Mouse (Mus musculus) yolk sac, embryonic 10.5 days (tissue): Measurements from ENCODE around the gene Rims3.

ENCODE experiments used
- DNase-seq: peaks from one replicate; pipeline ENCODE4 v3.0.0-alpha.2; 2017; ENCODE audit warnings: low spot score

Rims3 gene

GRCm38 (mm10) chr4:120850946-120851345, 3.7 kb upstream of the Rims3 start:
- DNase-seq = peak; percentile 47

- DNase-seq = no peak
Observed at GRCm38 (mm10) chr4:120855360-120856060, 894 bp downstream of the Rims3 start.

- DNase-seq = no peak
Observed at GRCm38 (mm10) chr4:120856376-120856775, 1.8 kb downstream of the Rims3 start.

GRCm38 (mm10) chr4:120859865-120860264, 5.2 kb downstream of the Rims3 start:
- DNase-seq = no peak

GRCm38 (mm10) chr4:120866211-120866610, 11.6 kb downstream of the Rims3 start:
- DNase-seq = peak; percentile 65

DNA sequence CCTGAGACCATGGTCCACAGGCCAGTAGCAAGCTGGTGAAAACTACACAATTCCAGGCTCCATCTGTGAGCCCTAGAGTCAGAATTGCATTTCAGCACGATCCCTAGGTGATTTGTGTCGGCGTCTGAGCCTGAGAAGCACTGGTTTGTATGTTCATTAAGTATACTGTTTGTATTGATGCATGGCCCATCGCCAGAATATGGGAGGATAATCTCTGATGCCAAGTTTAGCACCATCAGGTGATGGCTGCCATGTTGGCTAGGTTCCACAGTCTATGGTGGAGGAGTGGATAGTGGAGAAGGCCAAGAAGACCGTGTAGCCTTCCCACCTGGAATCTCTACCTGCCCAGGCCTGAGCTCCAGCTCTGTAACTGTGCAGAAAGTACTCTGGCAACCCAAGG, 13.6 kb downstream of the Rims3 start:
- DNase-seq = no peak

DNA sequence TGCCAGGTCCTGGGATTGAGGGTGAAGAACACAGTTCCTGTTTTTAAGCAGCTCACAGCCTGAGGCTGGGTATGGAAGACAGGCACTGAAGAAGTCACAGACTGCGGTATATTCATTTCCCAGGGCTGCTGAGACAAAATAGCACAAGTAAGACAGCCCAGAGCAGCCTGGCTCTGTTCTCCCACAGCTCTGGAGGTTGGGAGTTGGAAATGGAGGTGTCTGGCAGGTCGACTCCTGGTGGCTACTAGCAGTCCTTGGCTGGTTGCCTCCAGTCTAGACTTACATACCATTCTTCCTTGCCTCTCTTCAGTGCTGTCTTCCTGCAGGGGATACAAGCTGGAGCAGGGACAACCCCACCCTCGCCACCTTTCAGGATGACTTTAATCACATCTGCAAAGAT, 14.4 kb downstream of the Rims3 start:
- no peak for DNase-seq

DNA sequence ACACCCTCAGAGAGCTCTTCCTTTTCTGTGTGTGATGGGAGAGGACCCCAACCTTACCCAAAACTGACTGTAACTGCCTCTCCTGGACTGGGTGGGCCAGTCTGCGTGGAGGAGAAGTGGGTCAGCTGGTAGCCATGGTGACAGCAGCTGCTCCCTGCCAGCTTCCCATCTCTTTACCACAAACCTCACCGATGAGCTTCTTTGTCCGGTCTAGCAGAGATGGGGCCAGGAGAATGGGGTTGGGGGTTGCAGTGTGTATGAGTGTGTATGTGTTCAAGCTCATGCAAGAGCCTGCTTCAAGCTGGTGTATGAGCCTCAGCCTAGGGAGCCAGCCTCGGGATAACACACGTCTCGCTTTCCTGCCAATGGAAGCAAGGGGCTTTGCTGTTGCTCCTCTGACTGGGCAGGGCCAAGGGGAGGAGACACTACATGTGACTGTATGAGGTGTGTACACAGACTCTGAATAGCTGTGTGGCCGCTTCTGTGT, 15.7 kb downstream of the Rims3 start:
- DNase-seq = no peak

GRCm38 (mm10) chr4:120875961-120876360, 21.3 kb downstream of the Rims3 start:
- DNase-seq = no peak

- no peak for DNase-seq
Observed at GRCm38 (mm10) chr4:120878728-120879127, 24.1 kb downstream of the Rims3 start.

GRCm38 (mm10) chr4:120879386-120879785, 24.8 kb downstream of the Rims3 start:
- no peak for DNase-seq

DNA sequence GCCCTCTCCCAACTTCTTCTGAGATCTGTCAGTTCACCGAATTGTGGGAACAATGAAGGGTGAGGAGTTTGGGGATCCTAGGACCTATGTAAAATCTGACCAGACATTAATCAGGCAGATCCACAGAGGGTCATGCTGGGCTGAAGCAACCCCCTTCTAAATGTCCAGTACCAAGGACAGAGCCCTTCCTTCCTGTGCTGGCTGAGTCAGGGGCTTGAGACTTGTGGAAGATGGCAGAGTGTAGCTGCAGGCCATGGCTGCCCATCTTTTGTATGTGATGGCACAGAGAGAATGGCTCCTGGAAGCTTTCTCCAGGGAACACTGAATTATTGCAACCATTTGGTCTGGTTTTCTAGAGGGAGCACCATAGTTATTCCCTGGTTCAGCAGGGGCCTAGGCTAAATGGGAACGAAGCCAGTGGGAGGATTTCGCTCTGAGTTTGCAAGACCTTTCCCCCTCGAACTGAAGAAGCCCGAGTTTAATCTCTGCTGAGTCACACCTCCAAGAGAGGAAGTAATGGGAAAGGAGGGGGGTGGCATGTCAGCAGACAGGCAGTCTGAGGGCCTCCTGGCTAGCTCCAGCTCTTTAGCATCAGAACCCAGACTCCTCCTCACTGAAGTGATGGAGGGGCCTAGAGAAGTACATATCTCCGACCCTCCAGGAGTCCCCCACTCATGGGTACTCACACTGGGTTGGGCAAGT, 26.3 kb downstream of the Rims3 start:
- DNase-seq = no peak

DNA sequence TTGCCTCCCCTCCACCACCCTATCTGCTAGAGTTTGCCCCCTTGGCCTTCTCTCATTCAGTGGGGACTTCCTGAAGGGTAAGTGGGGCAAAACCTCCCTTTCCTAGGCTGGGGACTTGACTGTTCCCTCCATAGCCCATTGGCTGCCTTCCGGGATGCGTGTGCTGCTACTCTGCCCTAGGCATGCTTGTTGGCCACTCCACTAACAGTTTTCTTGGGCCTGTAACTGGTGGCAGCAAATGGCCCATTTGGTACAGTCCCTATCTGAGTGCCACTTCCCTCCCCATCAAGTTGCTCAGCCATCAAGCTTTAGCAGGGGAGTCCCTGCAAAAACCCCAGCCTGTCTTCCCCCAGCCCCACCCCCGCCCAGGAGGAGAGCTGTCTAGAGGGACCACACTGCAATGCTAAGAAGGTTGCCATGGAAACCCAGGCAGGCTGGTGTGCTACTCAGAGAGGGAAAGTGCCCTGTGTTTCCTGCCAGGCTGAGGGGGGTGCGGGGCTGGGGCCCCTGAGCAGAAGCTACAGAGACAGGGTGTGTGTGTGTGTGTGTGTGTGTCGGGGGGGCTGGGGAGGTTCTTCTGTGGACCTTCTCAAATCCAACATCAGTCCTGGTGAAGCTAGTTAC, 27.5 kb downstream of the Rims3 start:
- DNase-seq = no peak

DNA sequence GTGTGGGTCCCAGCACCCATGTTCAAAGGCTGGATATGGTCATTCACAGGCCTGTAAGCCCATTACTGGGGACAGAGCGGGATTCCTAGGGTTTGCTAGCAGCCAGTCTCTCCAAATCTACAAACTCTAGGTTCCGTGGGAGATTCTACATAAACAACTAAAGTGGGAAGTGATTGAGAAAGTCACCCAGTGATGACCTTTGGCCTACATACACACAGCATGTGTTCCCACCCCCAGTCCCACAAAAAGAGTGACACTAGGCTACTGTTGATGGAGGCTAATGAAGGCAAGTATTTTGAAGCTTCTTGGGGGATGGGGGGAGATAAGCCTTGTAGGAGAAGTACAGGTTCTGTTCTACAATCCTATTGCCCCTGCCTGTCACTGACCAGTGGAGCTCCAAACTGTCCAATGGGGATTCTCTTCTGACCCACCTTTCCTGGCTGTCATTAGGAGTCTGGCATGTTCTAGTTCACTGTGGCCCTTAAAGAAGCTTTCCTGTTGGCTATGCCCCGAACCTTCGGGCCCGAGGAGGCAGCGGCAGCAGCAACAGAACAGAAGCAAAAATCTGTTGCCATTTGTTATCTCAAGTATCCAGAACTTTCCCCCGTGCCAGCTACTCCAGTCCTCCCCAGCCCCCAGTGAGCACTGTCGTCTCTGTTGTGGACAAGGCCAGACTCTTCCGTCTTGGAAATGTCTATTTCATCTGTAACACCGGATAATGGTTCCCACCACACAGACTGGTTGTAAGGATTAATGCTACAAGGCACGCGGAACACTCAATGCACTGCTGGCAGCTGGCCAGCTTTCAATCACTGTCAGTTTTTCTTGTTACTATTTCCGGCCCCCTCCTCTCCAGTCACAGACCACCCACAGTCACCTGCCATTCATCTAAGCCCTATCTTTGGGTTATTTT, 30.8 kb downstream of the Rims3 start:
- DNase-seq = no peak

GRCm38 (mm10) chr4:120886131-120886530, 31.5 kb downstream of the Rims3 start:
- no peak for DNase-seq

- DNase-seq = no peak
Observed at GRCm38 (mm10) chr4:120886811-120887210, 32.2 kb downstream of the Rims3 start.

DNA sequence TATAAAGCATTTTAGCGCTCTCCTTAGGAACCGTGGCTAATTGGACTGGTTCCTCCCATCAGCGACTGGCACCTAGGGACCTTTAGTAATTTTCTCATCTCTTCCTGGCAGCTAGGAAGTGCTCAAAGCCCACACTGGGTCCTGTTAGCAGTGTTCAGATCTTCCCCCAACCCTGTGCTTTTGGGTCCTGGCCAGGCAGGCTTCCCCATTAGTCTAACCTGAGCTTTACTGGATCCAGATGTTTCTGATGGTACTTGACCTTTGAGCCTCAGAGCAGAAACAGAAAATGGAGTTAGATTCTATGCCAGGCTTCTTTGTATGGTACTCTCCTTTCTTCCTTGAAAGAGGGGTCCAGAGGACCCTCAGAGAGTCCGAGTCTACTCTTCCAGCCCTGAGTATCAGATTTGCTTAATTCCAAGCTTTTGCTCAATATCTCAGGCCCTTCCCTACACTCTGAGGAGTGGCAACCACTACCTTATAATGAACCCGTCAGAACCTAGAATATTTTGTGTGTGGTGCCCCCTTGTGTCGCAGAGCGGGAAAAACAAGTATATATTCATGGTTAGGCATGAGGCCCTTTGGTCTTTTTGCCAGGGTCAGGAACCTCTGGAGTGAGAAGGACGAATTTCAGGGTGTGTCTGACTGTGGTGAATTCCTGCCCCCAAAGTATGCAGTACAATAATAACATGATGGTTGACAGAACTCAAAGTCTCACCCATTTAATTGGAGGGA, 32.9 kb downstream of the Rims3 start:
- DNase-seq = no peak

DNA sequence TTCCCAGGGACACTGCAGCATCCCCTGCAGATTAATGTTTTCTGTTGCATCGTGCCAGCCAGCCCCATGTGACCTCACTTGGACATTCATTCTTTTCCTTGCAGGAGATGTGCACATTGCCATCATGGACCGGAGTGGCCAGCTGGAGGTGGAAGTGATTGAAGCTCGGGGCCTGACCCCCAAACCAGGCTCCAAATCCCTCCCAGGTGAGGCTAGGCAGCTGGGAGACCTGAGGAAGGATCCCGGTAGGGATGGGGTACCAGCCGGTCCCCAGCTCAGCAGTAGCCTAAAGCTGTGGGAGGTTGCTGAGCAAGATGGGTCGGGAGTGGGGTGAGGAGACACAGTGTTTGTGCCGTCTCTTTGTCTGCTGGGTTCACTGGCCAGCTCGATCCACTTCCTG, 34.3 kb downstream of the Rims3 start:
- DNase-seq = no peak

DNA sequence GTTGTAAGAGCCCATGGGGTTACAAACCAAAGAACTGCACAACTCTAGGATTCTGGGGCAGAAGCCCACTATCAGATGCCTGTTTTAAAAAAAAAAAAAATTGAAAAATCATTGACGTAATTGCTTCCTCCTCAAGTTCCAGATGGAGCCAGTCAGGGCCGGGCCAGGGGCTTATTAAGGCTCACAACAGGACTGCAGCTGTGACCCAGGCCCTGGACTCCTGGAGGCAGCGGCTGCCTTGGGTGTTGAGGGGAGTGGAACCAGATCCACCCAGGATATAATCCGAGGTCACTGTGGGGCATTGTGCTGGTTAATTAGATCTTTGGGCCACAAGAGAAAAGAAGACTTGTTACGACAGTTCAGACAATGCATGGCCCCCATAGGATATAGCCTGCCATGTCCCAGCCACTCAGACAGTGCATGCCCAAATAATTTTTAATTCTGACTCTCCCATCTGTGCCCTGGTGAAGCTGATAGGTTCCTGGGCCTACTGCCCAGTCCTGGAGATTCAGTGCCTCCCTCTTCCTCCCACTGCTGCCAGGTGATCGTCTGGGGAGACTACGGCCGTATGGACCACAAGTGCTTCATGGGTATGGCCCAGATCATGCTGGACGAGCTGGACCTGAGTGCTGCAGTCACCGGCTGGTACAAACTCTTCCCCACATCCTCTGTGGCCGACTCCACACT, 36.3 kb downstream of the Rims3 start:
- DNase-seq = no peak

- DNase-seq = no peak
Observed at GRCm38 (mm10) chr4:120891960-120892359, 37.3 kb downstream of the Rims3 start.

- DNase-seq = no peak
Observed at GRCm38 (mm10) chr4:120892516-120892915, 37.9 kb downstream of the Rims3 start.
